Mouse (Mus musculus): ENCODE results near the gene Col3a1. TPM values are rescaled to one million over a fixed set of nuclear protein-coding genes. Genes with fewer than 3 reads are reported as not detected.
A peak's percentile ranks its signal among the peaks of the same experiment; 100 is the strongest.

The Col3a1 gene
- polyA plus RNA-seq (2015; fragmentation: Nextera tagmentation; extraction: Ambion mirVana): 346 and 516 TPM in 2 replicates

DNA sequence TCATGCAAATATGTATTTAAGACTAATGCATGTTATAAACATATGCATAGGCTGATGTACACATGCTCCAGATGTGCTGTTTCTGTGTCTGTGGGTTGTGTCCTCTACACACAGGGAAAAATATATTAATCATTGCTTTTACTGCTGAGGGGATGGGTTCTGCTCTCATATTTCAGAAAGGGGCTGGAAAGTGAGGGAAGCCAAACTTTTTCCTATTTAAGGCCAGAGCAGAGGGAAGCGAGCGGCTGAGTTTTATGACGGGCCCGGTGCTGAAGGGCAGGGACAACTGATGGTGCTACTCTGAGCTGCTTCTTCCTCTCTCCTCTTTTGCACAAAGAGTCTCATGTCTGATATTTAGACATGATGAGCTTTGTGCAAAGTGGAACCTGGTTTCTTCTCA is at the start of gene Col3a1:
Gene Col3a1 (plus strand): TSS at position 151 of the 400 bp plus-strand sequence.
- WGBS: 67% methylated on average over 4 of the region's 4 CpGs

DNA sequence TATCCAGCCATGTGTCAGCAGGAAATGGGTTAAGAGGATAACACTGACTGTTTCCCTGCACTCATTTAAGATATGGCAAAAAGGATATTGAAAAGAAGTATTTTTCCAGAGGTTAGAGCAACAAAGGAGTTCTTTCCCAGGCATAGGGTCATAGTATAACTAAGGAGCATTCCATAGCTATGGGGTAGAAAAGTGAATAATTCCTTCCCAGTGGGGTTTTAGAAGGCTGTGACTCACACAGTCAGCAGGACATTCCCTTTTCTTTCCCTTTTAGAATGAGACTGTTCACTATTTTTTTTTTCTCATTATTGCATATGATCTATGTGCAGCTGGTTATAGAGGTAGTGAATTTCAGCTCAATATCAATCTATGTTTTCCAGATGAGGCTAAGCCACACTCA is 41.9 kb upstream of the Col3a1 start:
- no peak overlapping the region for H3K4me3 ChIP-seq (replicated peaks)
- H3K9me3 ChIP-seq (replicated peaks): 0 out of 2 replicates have a peak, but pooled peaks cover 2% of the 10 kb centered on the region
- H3K4me1 ChIP-seq: no peaks in the 10 kb centered on the region
- H3K9ac ChIP-seq (replicated peaks): no peak overlapping the region
- H3K4me2 ChIP-seq: no peak overlapping the region
- H3K27me3 ChIP-seq (replicated peaks): no peaks in the 10 kb centered on the region
- ATAC-seq (ENCODE audit: low FRiP score): no peak
- H3K36me3 ChIP-seq: no peaks in the 10 kb centered on the region
- no peak overlapping the region for H3K27ac ChIP-seq (replicated peaks)

More for the DNA sequence above, at the start of gene Col3a1:
- no peak for ATAC-seq (ENCODE audit: low FRiP score)
- Histone ChIP-seq H3K27me3 (replicated peaks) (no peaks in the 10 kb centered on the region), H3K27ac (replicated peaks) (no peak within 1 kb of the TSS), H3K4me2 (no peak within 1 kb of the TSS), H3K9me3 (replicated peaks) (no peaks in the 10 kb centered on the region), H3K4me1 (no peaks in the 10 kb centered on the region), H3K9ac (replicated peaks) (no peak within 1 kb of the TSS), H3K4me3 (replicated peaks) (peak within 1 kb of the TSS; percentile 17; the same call in 1 of the 2 replicates), H3K36me3 (no peaks in the 10 kb centered on the region)

DNA sequence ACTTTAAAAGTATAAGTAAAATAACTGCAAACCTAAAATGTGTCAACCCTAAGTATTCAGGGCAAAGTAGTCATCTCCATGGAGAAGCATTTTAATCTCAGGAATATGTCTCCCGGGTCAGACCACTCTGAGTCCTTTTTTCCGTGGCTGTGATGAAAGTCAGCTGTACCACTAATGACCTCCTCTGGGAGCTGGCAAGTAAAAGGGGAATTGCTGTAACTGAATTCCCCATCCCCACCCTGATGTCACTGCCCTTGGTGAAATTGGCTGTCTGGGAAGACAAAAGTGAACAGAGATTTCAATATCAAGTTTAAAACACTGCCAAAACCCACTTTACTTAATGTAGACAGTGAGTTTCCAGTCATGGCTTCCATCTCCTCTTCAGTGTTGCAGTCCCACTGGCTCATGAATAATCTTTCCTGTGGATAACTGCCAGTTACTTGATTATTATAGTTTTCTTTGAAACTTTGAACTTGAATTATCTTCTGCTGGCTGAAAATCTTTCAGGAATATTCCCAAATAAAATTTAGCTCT is 35.3 kb upstream of the Col3a1 start:
- ATAC-seq (ENCODE audit: low FRiP score): no peak
- WGBS: 56% methylated on average over 2 of the region's 2 CpGs
- Histone ChIP-seq H3K36me3 (no peaks in the 10 kb centered on the region), H3K9me3 (replicated peaks) (0 out of 2 replicates have a peak, but pooled peaks cover 2% of the 10 kb centered on the region), H3K4me3 (replicated peaks) (no peak overlapping the region), H3K9ac (replicated peaks) (no peak overlapping the region), H3K27ac (replicated peaks) (no peak overlapping the region), H3K27me3 (replicated peaks) (no peaks in the 10 kb centered on the region), H3K4me2 (no peak overlapping the region), H3K4me1 (no peaks in the 10 kb centered on the region)

DNA sequence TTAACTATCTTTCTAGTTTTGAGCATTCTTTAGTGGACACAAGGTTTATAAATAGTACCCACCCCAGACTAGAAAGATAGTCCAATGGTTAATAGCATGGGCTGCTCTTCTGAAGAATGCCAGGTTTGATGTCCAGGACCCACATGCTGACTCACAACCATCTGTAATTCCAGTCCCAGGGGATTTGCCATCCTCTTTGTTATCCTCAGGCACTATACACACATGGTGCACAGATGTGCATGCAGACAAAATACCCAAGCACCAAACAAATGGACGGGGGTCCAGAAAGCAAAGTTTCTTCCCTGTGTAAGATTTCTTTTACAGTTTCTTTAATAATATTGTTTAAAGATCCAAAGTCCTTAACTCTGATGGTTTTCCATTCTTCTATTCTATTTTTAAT is 23.4 kb upstream of the Col3a1 start:
- H3K27ac ChIP-seq (replicated peaks): no peak overlapping the region
- ATAC-seq (ENCODE audit: low FRiP score): no peak
- H3K9me3 ChIP-seq (replicated peaks): no peaks in the 10 kb centered on the region
- no peak overlapping the region for H3K4me2 ChIP-seq
- no peak overlapping the region for H3K9ac ChIP-seq (replicated peaks)
- H3K27me3 ChIP-seq (replicated peaks): no peaks in the 10 kb centered on the region
- no peaks in the 10 kb centered on the region for H3K36me3 ChIP-seq
- WGBS: 76% methylated on average over 1 of the region's 1 CpGs
- H3K4me1 ChIP-seq: no peaks in the 10 kb centered on the region
- H3K4me3 ChIP-seq (replicated peaks): no peak overlapping the region

DNA sequence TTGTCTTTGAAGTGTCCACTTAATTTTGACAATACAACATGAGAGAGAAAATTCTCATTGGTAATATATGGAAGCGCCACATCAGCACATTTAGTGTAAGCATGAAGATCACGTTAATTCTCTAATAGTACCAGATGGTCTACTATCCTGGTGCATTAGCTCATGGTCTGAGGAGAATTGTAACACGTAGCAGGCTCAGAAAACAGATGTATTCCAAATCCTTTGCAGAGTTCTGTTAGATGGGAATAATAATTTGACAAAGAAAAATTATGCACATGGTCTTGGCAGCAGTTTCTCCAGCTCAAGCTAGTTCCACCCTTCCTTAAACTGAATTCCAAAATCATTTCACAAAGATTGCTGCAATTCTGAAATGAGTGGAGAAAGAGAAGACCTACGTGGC is 21.3 kb upstream of the Col3a1 start:
- Histone ChIP-seq H3K4me2 (no peak overlapping the region), H3K4me1 (no peaks in the 10 kb centered on the region), H3K9me3 (replicated peaks) (no peaks in the 10 kb centered on the region), H3K9ac (replicated peaks) (no peak overlapping the region), H3K27me3 (replicated peaks) (no peaks in the 10 kb centered on the region), H3K36me3 (no peaks in the 10 kb centered on the region), H3K4me3 (replicated peaks) (no peak overlapping the region), H3K27ac (replicated peaks) (no peak overlapping the region)
- WGBS: 72% methylated on average over 4 of the region's 4 CpGs
- no peak for ATAC-seq (ENCODE audit: low FRiP score)

DNA sequence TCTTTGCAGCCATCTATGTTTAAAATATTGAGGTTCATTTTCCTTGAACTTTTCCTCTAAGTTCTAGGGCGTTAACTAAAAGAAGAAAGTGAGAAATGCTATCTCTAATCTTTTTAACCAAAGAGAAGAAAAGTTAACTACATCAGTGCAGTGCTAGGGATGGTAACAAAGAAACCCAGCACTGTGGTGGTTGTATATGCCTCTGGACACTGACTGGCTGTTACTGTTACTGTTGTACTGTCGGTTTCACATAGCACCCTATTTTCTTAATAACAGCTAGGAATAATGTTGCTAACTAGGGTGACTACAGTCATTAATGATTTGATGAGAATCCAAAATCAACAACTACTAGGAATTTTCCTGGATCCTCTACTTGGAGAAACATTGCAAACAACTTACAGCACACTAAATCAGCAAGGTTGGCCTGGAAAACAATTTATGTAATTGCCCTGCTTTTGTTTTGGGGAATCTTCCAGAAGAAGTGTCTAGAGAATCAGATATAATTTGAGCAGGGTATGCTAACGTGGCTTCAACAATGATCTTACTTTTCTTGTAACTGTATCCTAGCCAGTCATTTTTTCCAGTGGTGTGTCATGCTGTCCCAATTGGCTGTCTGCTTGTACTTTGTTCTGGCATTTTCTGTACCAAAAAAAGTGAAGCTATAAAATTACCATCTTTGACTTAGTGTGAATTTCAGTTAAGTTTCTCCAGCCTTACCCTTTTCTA is 11.8 kb upstream of the Col3a1 start:
- H3K27ac ChIP-seq (replicated peaks): no peak overlapping the region
- H3K27me3 ChIP-seq (replicated peaks): no peaks in the 10 kb centered on the region
- no peaks in the 10 kb centered on the region for H3K4me1 ChIP-seq
- no peaks in the 10 kb centered on the region for H3K9me3 ChIP-seq (replicated peaks)
- no peak overlapping the region for H3K4me3 ChIP-seq (replicated peaks)
- ATAC-seq (ENCODE audit: low FRiP score): no peak
- no peak overlapping the region for H3K9ac ChIP-seq (replicated peaks)
- H3K36me3 ChIP-seq: no peaks in the 10 kb centered on the region
- 87% methylated on average over 3 of the region's 3 CpGs for WGBS
- no peak overlapping the region for H3K4me2 ChIP-seq

DNA sequence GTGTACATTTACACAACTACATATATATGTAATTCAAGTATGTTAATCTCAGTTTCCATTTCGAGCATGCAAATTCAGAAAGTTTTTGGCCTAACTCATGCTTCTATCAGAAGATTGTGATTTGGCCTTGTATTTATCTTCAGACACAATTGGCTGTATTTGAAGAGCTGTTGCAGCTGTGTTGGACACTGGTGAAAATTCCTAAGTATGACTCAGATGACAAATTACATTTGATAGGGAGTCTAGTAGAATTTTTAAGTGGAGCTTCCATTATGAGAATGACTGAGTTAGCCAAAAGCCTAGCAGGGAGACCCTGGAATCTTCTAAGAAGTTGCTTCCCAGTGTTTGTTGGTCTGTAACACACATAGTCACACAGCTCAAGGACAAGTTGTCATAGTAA is 7.1 kb upstream of the Col3a1 start:
- Histone ChIP-seq H3K27ac (replicated peaks) (no peak overlapping the region), H3K4me1 (no peaks in the 10 kb centered on the region), H3K27me3 (replicated peaks) (no peaks in the 10 kb centered on the region), H3K4me2 (no peak overlapping the region), H3K4me3 (replicated peaks) (no peak overlapping the region), H3K9me3 (replicated peaks) (no peaks in the 10 kb centered on the region), H3K36me3 (no peaks in the 10 kb centered on the region), H3K9ac (replicated peaks) (no peak overlapping the region)
- 87% methylated on average over 1 of the region's 1 CpGs for WGBS
- ATAC-seq (ENCODE audit: low FRiP score): no peak

DNA sequence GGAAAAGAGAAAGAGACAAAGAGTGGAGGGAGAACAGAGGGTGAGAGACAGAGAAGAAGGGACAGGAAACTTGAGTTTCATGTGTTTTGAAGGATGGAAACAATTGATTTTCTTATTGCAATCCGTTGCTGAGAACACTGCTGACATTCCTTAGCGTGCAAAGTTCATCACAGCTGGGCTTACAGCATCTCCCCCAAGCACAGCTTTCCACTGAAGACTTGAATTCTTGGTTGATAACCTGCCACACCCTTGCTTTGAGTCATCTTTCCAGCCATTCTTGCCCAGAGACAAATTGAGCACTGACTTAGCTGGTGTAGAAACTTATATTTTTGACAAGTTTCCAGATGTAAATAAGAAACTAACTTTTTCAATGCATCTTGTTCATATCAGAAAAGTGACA is 2.3 kb upstream of the Col3a1 start:
- Histone ChIP-seq H3K4me2 (no peak overlapping the region), H3K9ac (replicated peaks) (no peak overlapping the region), H3K4me1 (no peaks in the 10 kb centered on the region), H3K9me3 (replicated peaks) (no peaks in the 10 kb centered on the region), H3K27me3 (replicated peaks) (no peaks in the 10 kb centered on the region), H3K4me3 (replicated peaks) (no peak overlapping the region), H3K36me3 (no peaks in the 10 kb centered on the region), H3K27ac (replicated peaks) (no peak overlapping the region)
- 86% methylated on average over 2 of the region's 2 CpGs for WGBS
- no peak for ATAC-seq (ENCODE audit: low FRiP score)

DNA sequence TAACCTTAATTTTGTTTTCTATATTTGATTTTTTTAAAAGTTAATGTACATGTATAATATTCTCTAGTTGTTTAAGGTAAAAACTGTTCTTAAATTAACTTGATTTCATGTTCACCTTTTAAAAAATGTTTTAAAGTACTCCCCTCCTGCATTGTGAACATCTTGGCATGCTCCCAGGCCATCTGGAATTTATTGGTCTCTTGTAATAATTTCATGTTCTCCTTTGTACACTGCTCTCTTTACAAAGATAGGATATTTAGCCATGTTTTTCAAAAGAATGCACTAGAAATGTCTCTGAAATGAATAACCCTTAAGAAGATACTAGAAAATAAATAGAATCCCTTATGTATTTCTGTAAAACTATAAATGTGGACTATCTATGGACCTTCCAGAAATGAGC is 624 bp downstream of the Col3a1 start:
- ATAC-seq (ENCODE audit: low FRiP score): no peak
- H3K36me3 ChIP-seq: no peaks in the 10 kb centered on the region
- no peak overlapping the region for H3K4me2 ChIP-seq
- H3K27me3 ChIP-seq (replicated peaks): no peaks in the 10 kb centered on the region
- no peaks in the 10 kb centered on the region for H3K4me1 ChIP-seq
- no peak overlapping the region for H3K27ac ChIP-seq (replicated peaks)
- peak overlapping the region; percentile 17; the same call in 1 of the 2 replicates for H3K4me3 ChIP-seq (replicated peaks)
- H3K9ac ChIP-seq (replicated peaks): no peak overlapping the region
- no peaks in the 10 kb centered on the region for H3K9me3 ChIP-seq (replicated peaks)

DNA sequence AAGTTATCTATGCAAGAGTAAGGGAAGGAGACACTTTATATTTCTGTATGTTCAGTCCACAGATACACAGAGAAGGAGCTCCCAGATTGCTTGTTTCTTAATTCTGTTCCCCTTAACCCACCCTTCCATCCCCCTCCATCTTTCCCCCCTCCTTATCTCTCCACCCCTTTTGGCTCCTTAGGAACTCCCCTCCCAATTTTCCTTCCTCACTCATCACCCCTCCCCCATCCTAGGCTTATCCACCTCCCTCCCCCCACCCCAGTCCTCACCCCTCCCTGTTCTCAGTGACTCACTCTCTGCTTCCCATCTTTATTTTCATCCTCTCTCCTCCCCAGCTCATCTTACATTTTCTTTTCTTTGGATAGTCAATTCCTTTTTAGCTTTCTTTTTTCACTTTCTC is 1.5 kb downstream of the Col3a1 start:
- Histone ChIP-seq H3K27ac (replicated peaks) (no peak overlapping the region), H3K9me3 (replicated peaks) (no peaks in the 10 kb centered on the region), H3K4me3 (replicated peaks) (no peak overlapping the region), H3K9ac (replicated peaks) (no peak overlapping the region), H3K4me1 (no peaks in the 10 kb centered on the region), H3K27me3 (replicated peaks) (no peaks in the 10 kb centered on the region), H3K4me2 (no peak overlapping the region), H3K36me3 (no peaks in the 10 kb centered on the region)
- no peak for ATAC-seq (ENCODE audit: low FRiP score)

DNA sequence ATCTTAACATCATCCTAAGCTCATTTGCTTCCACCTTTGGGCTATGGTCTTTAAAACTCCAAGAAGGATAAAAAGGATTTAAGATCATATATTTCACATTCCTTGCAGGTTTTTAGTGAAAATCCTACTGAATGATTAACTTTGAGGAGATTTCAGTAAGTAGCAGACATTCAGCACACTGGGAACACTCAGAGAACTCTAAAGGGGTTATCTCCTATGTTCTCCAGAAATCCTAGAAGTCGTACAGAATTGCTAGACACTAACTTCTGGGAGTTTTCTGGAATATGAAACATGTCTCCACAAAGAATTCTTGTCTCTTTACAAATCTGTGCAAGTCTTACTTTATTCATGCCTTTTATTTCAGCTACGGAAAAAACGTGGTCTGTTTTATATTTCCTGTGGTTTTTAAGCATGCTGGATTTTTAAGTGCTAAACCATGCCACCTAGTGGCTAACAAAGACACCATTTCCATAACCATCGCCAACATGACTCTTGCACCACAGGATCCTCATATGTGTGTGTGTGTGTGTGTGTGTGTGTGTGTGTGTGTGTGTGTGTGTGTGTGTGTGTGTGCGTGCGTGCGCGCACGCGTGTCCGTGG is 2.5 kb downstream of the Col3a1 start:
- no peaks in the 10 kb centered on the region for H3K9me3 ChIP-seq (replicated peaks)
- H3K4me2 ChIP-seq: peak overlapping the region; percentile 45
- no peaks in the 10 kb centered on the region for H3K27me3 ChIP-seq (replicated peaks)
- H3K27ac ChIP-seq (replicated peaks): no peak overlapping the region
- H3K36me3 ChIP-seq: no peaks in the 10 kb centered on the region
- ATAC-seq (ENCODE audit: low FRiP score): peak; percentile 66; the same call in 1 of the 2 replicates
- peak overlapping the region; percentile 7; the same call in 1 of the 2 replicates for H3K4me3 ChIP-seq (replicated peaks)
- 28% methylated on average over 9 of the region's 11 CpGs for whole genome bisulfite sequencing
- H3K9ac ChIP-seq (replicated peaks): no peak overlapping the region
- no peaks in the 10 kb centered on the region for H3K4me1 ChIP-seq

All from neural tube, embryonic 15.5 days (tissue).